Mouse (Mus musculus) bone marrow, adult 2 months (tissue): ENCODE data around the gene Cdh5.

Source experiments
- CTCF ChIP-seq: fragments of 200-500 bp; IDR thresholded peaks from 2 replicates; pipeline ENCODE4 v1.5.1; 2011; ENCODE audit warnings: low read length, control low read depth; ENCODE audit not compliant: control insufficient read depth, insufficient read depth
- POLR2A ChIP-seq: fragments of 200-500 bp; IDR thresholded peaks from 2 replicates; pipeline ENCODE4 v1.6.1; 2011; ENCODE audit warnings: low read depth, mild to moderate bottlenecking, control low read depth, low read length, borderline replicate concordance; ENCODE audit not compliant: control insufficient read depth

DNA sequence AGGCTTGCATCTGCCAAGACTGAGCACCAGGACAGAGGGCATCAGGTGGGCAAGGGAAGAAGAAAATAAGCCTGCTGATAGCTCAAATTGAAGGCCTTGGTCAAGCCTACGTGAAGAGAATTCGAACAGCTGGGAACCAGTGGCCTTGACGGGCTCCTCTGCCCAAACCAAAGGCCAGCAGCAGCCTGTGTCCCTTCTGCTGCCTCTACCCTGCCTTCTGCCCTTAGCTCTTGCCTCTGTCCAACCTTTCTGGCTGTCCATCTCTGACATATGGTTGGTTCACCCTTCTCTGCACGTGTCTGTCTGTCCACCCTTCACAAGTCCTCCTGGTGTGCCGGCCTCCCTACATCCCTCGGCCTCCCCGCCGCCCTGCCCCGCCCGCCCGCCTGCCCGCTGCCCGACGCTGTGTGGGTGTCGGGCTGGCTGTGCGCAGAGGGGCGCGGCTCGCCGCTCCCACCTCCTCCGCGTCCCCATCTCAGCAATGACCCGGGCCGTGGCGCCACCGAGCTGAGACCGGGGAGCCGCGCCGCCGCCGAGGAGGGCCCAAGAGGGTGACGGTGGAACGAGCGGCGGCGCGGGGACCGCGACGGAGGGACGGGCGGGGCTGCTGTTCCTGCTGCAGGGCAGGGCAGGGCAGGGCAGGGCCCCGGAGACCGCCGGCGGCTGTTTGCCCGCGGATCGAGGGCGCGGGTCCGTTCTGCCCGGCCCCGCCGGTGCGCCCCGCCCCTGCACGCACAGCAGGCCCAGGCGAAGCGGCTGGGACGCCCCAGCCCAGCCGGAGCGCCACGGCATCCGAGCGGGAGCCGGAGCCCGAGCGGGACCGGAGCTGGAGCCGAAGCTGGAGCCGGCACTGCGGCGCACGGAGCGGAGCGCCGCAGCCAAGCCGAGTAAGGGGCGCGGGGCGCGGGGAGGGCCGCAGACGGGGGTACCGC lies 69.0 kb downstream of the Cdh5 start, which contains the start of gene Bean1:
- TF ChIP-seq CTCF: no peak
- TF ChIP-seq POLR2A: no peak
